Mouse (Mus musculus): Measurements from ENCODE around the gene Flrt3. TPM values are rescaled to one million over a fixed set of nuclear protein-coding genes. Genes with fewer than 3 reads are reported as not detected.

Flrt3 gene
- 7.7 and 9.2 TPM in 2 replicates for polyA plus RNA-seq (2011; ENCODE audit: insufficient read depth, insufficient read length, low read depth, missing spikeins)

- Histone ChIP-seq H3K9ac (ENCODE audit: low read depth, poor library complexity, severe bottlenecking) (peak within 1 kb of the TSS; percentile 72), H3K4me3 (ENCODE audit: low read depth, low read length) (peak within 1 kb of the TSS; percentile 64), H3K27ac (ENCODE audit: insufficient read depth, low read length) (no peak within 1 kb of the TSS), H3K36me3 (ENCODE audit: control insufficient read depth, insufficient read depth, low read length, poor library complexity, severe bottlenecking) (no peaks in the 10 kb centered on the region), H3K9me3 (replicated peaks; ENCODE audit: control insufficient read depth, insufficient read depth, low read length, poor library complexity, severe bottlenecking) (no peaks in the 10 kb centered on the region), H3K27me3 (ENCODE audit: control insufficient read depth, insufficient read depth, low read length, poor library complexity, severe bottlenecking) (peaks cover 1% of the 10 kb centered on the region; the same call in 1 of the 2 replicates), H3K4me1 (ENCODE audit: control insufficient read depth, insufficient read depth, low read length) (peaks cover 2% of the 10 kb centered on the region)
- TF ChIP-seq CTCF (IDR thresholded peaks at IDR 0.05; ENCODE audit: low read depth, low read length) (peak; percentile 51), POLR2A (IDR thresholded peaks at IDR 0.05; ENCODE audit: insufficient read depth, low read length) (no peak), EP300 (IDR thresholded peaks at IDR 0.05; ENCODE audit: insufficient read depth, low read depth, low read length) (no peak)
Observed at GRCm38 (mm10) chr2:140670963-140671702, at the start of gene Flrt3. Gene Flrt3, minus strand, starts transcription at chr2:140671469.

- Histone ChIP-seq H3K4me1 (ENCODE audit: control insufficient read depth, insufficient read depth, low read length) (no peaks in the 10 kb centered on the region), H3K9me3 (replicated peaks; ENCODE audit: control insufficient read depth, insufficient read depth, low read length, poor library complexity, severe bottlenecking) (no peaks in the 10 kb centered on the region), H3K36me3 (ENCODE audit: control insufficient read depth, insufficient read depth, low read length, poor library complexity, severe bottlenecking) (no peaks in the 10 kb centered on the region), H3K4me3 (ENCODE audit: low read depth, low read length) (no peak overlapping the region), H3K27me3 (ENCODE audit: control insufficient read depth, insufficient read depth, low read length, poor library complexity, severe bottlenecking) (no peaks in the 10 kb centered on the region), H3K9ac (ENCODE audit: low read depth, poor library complexity, severe bottlenecking) (no peak overlapping the region), H3K27ac (ENCODE audit: insufficient read depth, low read length) (no peak overlapping the region)
- TF ChIP-seq POLR2A (IDR thresholded peaks at IDR 0.05; ENCODE audit: insufficient read depth, low read length) (no peak), EP300 (IDR thresholded peaks at IDR 0.05; ENCODE audit: insufficient read depth, low read depth, low read length) (no peak), CTCF (IDR thresholded peaks at IDR 0.05; ENCODE audit: low read depth, low read length) (no peak)
Observed at GRCm38 (mm10) chr2:140717407-140717806, 46.1 kb upstream of the Flrt3 start.

- H3K9ac ChIP-seq (ENCODE audit: low read depth, poor library complexity, severe bottlenecking): no peak overlapping the region
- no peak overlapping the region for H3K27ac ChIP-seq (ENCODE audit: insufficient read depth, low read length)
- no peaks in the 10 kb centered on the region for H3K4me1 ChIP-seq (ENCODE audit: control insufficient read depth, insufficient read depth, low read length)
- no peaks in the 10 kb centered on the region for H3K27me3 ChIP-seq (ENCODE audit: control insufficient read depth, insufficient read depth, low read length, poor library complexity, severe bottlenecking)
- no peak for TF ChIP-seq POLR2A (IDR thresholded peaks at IDR 0.05; ENCODE audit: insufficient read depth, low read length)
- H3K4me3 ChIP-seq (ENCODE audit: low read depth, low read length): no peak overlapping the region
- no peaks in the 10 kb centered on the region for H3K9me3 ChIP-seq (replicated peaks; ENCODE audit: control insufficient read depth, insufficient read depth, low read length, poor library complexity, severe bottlenecking)
- no peaks in the 10 kb centered on the region for H3K36me3 ChIP-seq (ENCODE audit: control insufficient read depth, insufficient read depth, low read length, poor library complexity, severe bottlenecking)
Observed at GRCm38 (mm10) chr2:140715822-140716221, 44.6 kb upstream of the Flrt3 start.

- H3K9me3 ChIP-seq (replicated peaks; ENCODE audit: control insufficient read depth, insufficient read depth, low read length, poor library complexity, severe bottlenecking): no peaks in the 10 kb centered on the region
- H3K36me3 ChIP-seq (ENCODE audit: control insufficient read depth, insufficient read depth, low read length, poor library complexity, severe bottlenecking): no peaks in the 10 kb centered on the region
Observed at GRCm38 (mm10) chr2:140707550-140707949, 36.3 kb upstream of the Flrt3 start.

GRCm38 (mm10) chr2:140705278-140705677 is 34.0 kb upstream of the Flrt3 start:
- Histone ChIP-seq H3K4me3 (ENCODE audit: low read depth, low read length) (no peak overlapping the region), H3K27ac (ENCODE audit: insufficient read depth, low read length) (no peak overlapping the region)

More at GRCm38 (mm10) chr2:140707550-140707949, 36.3 kb upstream of the Flrt3 start:
- Histone ChIP-seq H3K9ac (ENCODE audit: low read depth, poor library complexity, severe bottlenecking) (no peak overlapping the region), H3K27ac (ENCODE audit: insufficient read depth, low read length) (no peak overlapping the region), H3K27me3 (ENCODE audit: control insufficient read depth, insufficient read depth, low read length, poor library complexity, severe bottlenecking) (no peaks in the 10 kb centered on the region), H3K4me1 (ENCODE audit: control insufficient read depth, insufficient read depth, low read length) (no peaks in the 10 kb centered on the region), H3K4me3 (ENCODE audit: low read depth, low read length) (no peak overlapping the region)
- TF ChIP-seq POLR2A (IDR thresholded peaks at IDR 0.05; ENCODE audit: insufficient read depth, low read length): no peak
- TF ChIP-seq CTCF (IDR thresholded peaks at IDR 0.05; ENCODE audit: low read depth, low read length): no peak
- no peak for TF ChIP-seq EP300 (IDR thresholded peaks at IDR 0.05; ENCODE audit: insufficient read depth, low read depth, low read length)

GRCm38 (mm10) chr2:140704146-140704545 is 32.9 kb upstream of the Flrt3 start:
- no peaks in the 10 kb centered on the region for H3K36me3 ChIP-seq (ENCODE audit: control insufficient read depth, insufficient read depth, low read length, poor library complexity, severe bottlenecking)
- no peak for TF ChIP-seq CTCF (IDR thresholded peaks at IDR 0.05; ENCODE audit: low read depth, low read length)
- no peak for TF ChIP-seq POLR2A (IDR thresholded peaks at IDR 0.05; ENCODE audit: insufficient read depth, low read length)
- no peak for TF ChIP-seq EP300 (IDR thresholded peaks at IDR 0.05; ENCODE audit: insufficient read depth, low read depth, low read length)
- no peak overlapping the region for H3K27ac ChIP-seq (ENCODE audit: insufficient read depth, low read length)
- no peaks in the 10 kb centered on the region for H3K4me1 ChIP-seq (ENCODE audit: control insufficient read depth, insufficient read depth, low read length)
- no peaks in the 10 kb centered on the region for H3K27me3 ChIP-seq (ENCODE audit: control insufficient read depth, insufficient read depth, low read length, poor library complexity, severe bottlenecking)
- H3K4me3 ChIP-seq (ENCODE audit: low read depth, low read length): no peak overlapping the region
- no peak overlapping the region for H3K9ac ChIP-seq (ENCODE audit: low read depth, poor library complexity, severe bottlenecking)
- no peaks in the 10 kb centered on the region for H3K9me3 ChIP-seq (replicated peaks; ENCODE audit: control insufficient read depth, insufficient read depth, low read length, poor library complexity, severe bottlenecking)

More at GRCm38 (mm10) chr2:140705278-140705677, 34.0 kb upstream of the Flrt3 start:
- Histone ChIP-seq H3K9ac (ENCODE audit: low read depth, poor library complexity, severe bottlenecking) (no peak overlapping the region), H3K9me3 (replicated peaks; ENCODE audit: control insufficient read depth, insufficient read depth, low read length, poor library complexity, severe bottlenecking) (no peaks in the 10 kb centered on the region), H3K4me1 (ENCODE audit: control insufficient read depth, insufficient read depth, low read length) (no peaks in the 10 kb centered on the region), H3K36me3 (ENCODE audit: control insufficient read depth, insufficient read depth, low read length, poor library complexity, severe bottlenecking) (no peaks in the 10 kb centered on the region), H3K27me3 (ENCODE audit: control insufficient read depth, insufficient read depth, low read length, poor library complexity, severe bottlenecking) (no peaks in the 10 kb centered on the region)
- TF ChIP-seq EP300 (IDR thresholded peaks at IDR 0.05; ENCODE audit: insufficient read depth, low read depth, low read length) (no peak), CTCF (IDR thresholded peaks at IDR 0.05; ENCODE audit: low read depth, low read length) (no peak), POLR2A (IDR thresholded peaks at IDR 0.05; ENCODE audit: insufficient read depth, low read length) (no peak)
